Mouse (Mus musculus): ENCODE measurements around the gene Dusp5.

The Dusp5 gene

DNA sequence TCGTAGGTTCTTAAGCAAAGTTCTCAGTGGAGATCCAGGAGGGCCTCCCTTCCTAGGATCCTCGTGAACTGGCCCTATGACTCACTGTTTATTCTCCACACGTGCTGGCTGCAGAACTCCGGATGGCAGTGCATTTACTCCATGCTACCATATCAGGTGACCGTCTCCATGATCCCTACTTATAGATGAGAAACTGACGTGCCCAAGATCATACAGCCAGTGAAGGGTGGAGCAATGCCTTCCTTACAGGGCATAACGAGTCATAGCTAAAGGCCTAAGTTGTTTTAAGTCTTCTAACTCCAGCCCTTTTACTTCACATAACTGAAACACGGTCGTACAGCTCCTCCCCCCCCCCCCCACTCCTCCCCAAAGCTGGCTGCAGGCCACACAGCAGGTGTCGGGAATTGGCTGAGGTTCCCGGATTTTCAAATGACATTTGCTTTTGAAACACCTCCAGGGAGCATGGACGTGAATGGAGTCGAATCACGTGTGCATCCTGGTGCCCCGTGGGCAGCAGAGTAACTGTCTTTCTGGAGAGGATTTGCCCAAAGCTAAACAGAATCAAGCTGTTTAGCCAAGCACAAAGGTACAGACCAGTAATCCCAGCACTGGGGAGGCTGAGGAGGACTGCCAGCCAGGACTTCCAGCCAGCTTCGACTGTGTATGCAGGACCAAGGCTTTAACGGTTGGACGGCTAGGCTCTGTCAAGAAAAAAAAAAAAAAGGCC lies 11.4 kb upstream of the Dusp5 start:
- no peak for DNase-seq (ENCODE audit: low spot score)

DNA sequence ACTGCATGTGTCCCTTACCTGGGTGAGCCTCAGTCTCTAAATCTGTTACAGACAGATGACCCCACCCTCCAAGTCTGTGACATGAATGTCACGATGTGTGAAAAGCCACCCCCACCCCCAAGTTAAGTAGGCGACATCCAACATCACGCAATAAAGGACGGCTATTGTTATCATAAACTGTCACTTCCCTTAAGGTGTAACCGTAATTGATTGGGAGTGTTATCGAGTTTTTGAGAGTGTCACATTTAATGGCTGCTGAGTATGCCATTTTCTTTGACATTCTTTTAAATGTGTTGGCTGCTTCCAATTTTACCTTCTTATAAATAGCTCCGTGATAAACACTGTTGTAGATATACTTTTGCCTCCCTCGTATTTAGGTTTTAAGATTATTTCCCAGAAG lies 9.4 kb upstream of the Dusp5 start:
- DNase-seq (ENCODE audit: low spot score), result no peak

DNA sequence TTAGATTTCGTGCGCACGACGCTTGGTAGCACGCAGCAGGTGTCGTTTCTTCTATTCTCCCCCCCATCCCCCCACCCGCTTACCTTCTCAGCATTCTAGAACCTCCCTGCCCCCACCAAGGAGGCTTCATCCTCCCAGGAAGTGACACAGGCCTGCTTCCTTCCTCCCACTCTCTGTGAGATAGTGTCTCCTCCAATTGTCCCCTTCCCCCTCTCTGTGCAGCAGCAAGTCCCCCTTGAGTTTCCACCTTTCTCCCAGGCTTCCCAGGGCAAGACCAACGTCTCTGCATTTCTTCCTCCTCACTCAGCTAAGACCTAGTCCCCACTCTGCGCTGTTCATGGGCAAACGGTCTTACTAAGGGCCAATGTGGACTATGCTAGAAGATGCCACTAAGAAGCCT lies 8.9 kb upstream of the Dusp5 start:
- no peak for DNase-seq (ENCODE audit: low spot score)

DNA sequence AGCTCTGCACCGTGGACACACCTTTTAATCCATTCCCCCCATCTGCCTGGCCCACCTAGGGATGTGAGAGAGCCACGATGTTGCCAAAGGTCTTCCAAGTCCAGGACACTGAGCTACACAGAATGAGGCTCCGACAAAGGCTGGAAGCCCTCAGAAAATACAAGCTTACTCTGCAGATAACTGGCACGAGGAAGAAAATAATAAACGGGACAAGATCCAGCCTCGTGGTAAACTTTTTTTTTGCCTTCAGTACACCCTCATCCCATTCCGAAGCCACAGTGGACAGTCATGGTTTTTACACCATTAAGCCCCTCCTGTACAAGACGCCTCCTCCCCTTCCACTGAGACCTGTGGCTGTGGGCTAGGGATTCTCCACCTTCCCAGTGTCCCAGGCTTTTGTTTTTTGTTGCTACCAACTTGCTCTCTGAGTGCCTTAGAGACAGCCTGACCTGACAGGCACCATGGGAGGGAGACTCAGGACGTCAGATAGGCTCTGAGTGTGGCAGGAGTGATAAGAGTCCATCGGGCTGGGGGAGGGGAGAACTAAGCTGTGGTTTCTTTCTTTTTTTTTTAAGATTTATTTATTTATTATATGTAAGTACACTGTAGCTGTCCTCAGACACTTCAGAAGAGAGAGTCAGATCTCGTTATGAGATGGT lies 7.6 kb upstream of the Dusp5 start:
- DNase-seq (ENCODE audit: low spot score), result no peak

DNA sequence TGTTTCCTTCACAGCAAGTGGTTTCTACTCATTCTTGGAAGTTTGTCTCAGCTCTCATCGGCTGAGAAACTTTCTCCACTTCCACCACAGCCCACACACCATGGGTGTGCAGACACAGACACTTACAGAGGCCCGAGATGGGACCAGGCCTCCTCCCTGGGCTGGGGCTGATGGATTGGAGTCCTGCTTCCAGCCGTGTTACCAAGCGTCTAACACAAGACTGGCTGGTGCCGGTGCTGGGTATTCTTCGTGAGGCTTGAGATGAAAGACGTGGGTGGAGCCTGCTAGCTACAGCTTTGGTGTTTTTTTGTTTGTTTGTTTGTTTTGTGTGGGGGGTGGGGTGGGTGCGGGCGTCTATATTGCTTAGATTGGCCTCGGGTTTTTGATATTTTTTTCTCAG lies 1.4 kb upstream of the Dusp5 start:
- no peak for DNase-seq (ENCODE audit: low spot score)

DNA sequence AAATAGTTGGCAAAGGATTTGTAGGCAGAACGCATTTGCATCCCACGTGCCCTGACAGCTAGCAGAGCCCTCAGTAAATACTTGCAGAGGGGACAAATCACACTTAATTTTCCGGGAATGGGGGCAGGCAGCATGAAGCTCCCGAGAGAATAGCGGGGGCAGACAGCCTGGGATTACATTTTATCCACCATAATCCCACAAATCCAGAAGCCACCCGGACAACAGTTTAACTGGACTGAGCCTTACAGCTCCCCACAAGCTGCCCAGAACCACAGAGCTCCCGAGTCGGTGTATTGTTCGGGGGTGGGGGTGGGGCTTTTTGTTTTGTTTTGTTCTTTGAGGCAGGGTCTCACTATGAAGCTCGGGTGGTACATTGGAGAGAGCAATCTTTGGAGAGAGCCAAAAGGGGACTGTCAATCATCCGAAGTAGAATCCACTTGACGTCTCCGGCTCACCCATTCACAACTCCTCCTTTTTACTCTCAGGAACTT lies 733 bp upstream of the Dusp5 start:
- no peak for DNase-seq (ENCODE audit: low spot score)

DNA sequence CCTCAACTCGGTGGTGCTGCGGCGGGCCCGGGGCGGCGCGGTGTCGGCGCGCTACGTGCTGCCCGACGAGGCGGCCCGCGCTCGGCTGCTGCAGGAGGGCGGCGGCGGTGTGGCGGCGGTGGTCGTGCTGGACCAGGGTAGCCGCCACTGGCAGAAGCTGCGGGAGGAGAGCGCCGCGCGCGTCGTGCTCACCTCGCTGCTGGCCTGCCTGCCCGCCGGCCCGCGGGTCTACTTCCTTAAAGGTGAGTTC lies 471 bp downstream of the Dusp5 start:
- no peak for DNase-seq (ENCODE audit: low spot score)

DNA sequence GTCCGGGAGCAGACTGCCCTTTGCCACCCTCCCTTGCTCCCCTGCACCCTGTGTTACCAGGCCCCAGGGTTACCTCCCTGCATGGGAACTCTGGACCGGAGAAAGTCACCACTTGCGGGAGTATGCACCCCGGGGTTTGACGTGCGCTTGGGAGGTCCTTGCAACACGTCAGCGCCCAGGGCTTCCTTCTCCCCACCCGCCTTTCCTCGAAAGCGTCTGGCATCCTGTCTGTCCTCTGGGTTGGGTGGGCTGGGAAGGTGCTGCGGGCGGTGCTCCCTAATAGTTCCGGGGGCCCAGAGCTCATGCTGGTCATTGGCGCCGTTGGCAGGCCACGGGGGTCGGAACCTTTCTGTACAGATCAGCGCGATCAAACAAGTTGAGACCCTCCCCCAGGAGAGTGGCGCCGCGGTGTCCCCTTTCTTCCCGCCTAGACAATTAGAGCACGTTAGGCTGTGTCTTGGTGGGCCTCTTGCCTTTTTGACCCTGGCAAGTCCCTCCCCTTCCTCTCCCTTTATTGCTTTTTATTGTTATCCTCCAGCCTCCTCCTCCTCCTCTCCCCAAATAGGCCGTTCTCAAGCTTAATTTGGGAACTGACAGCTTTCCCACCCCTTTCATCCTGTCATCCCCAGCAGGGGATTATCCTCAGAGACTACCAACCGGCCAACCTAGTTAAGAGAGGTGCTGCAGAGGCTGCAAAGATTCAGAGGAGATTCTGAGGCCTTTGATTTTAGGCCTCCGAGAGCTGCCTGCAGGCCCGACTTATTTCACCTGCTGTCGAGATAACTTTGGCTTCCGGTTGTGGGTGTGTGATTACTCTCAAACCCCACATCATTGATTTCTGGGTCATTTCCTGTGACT lies 1.0 kb downstream of the Dusp5 start:
- DNase-seq (ENCODE audit: low spot score), result no peak

DNA sequence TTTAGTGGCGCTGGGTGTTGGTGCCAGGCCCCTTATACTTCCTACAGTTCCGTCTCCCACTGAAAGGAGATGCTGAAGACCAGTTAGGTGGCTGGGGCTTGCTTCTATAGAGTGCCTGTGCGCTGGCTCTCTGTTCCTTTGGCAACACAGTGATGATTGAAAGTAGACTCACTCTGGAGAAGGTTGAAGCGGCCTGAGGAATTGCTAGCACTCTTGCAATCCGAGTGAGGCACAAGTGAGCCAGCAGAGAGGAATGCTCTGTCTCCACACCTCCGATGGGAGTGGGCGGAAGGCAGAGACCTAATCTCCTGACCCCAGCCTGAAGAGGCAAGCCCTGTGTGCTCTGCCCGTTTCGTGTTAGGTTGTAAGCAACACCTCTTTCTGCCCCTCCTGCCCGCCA lies 2.5 kb downstream of the Dusp5 start:
- no peak for DNase-seq (ENCODE audit: low spot score)

DNA sequence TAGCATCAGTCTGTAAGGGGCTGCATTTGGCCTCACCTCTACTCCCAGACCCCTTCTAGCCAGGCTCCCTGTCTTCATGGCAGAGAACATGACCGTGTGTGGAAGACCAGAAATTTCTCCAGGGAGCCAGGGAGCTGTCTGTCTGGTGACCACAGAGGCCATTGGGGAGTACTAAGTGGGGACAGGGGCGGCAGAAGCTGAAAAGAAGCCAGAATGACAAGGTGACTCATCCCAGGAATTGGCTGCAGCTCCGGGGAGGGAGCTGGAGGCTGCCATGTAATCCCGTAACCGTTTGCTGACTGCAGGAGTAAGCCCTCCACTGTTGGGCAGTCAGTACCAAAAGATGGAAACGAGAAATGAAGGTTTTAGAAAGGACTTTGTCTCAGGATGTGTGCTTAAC lies 3.1 kb downstream of the Dusp5 start:
- DNase-seq (ENCODE audit: low spot score), result no peak

DNA sequence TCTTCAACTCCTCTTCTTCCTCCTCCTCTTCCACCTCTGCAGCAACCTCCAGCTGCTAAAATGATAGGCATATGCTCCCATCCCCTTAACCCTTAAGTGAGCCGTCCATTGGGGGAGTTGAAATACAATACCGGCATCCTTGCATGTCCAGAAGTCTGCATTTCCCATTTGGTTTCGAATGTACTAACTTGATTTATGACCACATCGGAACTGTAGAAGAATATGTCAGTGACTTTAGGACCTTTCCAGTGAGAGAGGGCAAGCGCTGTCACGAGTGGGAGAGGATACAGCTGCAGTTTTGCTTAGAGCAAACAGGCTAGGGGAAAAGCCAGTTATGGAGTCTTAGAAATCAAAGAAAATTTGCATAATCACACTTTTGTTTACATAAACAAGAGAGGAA lies 3.8 kb downstream of the Dusp5 start:
- no peak for DNase-seq (ENCODE audit: low spot score)

DNA sequence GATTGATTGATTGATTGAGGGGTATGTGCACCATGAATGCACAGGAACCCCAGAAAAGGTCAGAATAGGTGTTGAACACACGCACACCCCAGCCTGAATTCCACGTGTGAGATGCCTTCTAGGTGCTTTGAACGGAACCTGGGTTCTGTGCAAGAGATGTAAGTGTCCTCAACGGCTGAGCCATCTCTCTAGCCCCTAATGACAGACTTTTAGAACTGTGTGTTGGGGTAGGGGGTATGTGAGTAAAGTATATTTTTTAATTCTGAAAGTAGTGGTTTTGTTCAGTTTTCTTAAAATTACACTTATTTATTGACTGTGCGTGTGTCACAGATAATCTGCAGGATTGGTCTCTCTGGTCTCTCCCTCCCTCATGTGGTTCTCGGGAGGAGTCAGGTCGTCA lies 4.3 kb downstream of the Dusp5 start:
- DNase-seq (ENCODE audit: low spot score), result no peak

DNA sequence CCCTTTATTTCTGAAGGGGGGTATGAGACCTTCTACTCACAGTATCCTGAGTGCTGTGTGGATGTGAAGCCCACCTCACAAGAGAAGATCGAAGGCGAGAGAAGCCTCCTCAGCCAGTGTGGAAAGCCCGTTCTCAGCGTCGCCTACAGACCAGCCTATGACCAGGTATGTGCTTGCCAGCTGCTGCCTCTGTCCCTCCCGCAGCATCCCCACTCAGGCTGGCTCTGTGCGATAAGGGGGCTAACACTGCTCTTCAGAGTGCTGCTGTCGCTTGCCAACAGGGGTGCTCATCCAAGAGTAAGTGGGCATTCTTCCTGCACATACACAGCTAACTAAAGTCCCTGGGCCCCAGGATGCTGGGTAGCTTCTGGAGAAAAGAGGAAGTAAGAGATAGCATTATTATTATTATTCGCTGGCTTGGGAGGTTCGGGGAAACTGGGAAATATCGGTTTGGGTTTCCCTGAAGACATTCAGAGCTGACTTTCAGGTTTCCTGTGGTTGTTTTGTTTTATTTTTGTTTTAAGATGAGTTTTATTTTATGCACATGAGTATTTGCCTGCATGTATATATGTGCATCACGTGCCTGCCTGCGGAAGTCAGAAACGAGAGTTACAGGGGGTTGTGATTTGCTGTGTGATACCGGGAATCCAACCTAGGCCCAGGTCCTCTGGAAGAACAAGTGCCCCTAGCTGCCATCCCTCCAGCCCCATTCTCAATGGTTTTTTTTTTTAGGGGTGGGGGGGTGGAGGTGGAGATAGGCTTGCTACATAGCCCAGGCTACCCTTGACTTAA lies 5.1 kb downstream of the Dusp5 start:
- no peak for DNase-seq (ENCODE audit: low spot score)

DNA sequence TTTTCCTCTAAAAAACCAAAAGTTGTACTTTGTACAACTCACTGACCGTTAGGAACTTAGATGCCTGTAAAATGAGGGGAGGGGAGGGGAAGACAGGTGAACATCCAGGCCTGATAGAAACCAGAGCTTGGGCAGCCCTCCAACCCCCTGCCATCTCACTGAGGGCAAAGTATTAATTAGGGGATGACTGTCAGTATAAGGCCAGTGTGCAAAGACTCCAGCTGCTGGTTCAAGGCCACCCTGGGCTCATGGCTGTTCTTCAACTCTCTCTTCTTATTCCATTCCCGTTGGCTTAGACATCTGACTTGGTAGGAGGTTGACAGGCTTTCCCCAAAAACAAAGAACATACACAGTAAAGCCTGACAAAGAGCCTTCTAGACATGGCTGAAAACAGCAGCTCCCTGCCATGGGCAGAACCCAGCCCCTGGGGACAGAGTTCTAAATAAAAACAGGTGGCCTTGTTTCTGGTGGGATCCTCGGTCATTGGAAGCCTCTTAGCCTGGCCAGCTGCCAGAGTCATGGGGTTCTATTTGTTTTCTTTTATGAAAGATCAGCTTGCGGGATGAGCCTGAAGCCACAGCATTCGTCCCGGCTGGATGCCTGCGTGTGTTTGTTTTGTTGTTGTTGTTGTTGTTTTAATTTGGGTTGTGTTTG lies 6.0 kb downstream of the Dusp5 start:
- no peak for DNase-seq (ENCODE audit: low spot score)

DNA sequence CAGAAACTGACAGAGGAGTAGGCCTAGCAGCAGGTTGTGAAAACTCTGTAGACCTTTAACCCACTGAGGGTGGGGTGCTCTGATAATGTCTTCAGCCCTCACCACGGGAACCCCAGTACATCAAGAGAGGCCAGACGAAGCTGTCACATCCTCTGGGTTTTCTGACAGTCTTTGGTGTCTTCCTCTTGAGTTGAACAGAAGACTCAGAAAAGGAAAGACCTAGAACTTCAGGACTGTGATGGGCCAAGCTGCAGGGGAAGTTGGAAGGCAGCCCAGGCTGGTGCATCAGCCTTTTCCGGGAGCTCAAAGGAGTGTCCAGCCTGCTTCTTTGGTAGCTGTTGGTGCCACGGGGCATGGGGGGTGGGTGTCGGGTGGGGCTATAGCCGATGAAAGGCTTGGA lies 6.5 kb downstream of the Dusp5 start:
- DNase-seq (ENCODE audit: low spot score), result no peak

DNA sequence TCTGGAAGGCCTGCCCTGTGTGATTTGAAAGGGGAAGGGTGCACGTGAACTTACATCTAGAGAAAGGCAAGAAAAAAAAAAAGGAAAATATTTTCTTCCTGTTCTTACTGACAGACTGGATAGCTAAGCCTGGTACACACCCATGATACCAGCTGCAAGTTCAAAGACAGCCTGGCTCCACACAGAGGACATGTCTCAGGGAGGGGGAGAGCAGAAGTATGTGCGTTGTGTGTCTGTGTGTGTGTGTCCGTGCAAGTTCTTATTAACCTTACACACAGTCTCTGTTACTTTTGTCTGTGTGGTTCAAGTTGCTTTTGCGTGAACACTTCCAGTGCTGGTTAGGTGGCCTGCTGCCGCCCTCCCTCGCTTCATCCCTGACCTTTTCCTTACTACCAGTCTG lies 7.3 kb downstream of the Dusp5 start:
- no peak for DNase-seq (ENCODE audit: low spot score)

DNA sequence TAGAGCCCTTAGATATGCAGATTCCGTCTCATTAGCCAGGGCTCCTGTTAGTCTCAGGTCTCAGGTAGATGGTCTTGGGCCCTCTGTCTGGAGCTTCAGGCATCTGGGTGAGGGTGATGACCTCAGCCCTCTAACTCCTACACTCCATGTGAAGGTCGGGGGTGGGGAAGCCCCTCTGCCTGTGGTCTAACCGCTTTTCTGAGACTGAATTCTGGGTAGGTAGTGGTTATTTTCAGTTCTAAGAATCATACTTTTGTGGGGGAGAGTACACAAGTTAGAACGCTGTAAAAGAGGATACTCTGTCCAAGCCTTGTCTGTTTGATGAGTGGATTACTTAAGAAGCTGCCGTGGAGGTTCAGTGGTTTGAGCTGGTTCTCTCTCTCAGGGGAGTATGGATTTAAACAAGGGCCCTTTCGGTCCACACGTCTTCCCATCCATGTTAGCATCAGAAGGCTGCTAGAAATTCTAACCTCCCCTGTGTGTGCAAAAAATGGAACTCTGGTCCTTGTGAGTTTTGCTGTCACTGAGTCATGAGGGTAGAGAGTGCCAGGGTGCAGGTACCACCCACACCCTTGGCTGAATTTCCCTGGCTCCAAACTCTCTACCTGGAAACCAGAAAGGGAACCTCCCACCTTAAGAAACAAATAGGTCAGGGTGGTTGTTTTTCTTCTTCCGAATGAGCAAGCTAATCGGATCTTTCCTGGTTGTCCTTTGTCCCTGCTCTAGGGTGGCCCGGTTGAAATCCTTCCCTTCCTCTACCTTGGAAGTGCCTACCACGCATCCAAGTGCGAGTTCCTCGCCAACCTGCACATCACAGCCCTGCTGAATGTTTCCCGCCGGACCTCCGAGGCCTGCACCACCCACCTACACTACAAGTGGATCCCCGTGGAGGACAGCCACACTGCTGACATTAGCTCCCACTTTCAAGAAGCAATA lies 8.1 kb downstream of the Dusp5 start:
- no peak for DNase-seq (ENCODE audit: low spot score)

DNA sequence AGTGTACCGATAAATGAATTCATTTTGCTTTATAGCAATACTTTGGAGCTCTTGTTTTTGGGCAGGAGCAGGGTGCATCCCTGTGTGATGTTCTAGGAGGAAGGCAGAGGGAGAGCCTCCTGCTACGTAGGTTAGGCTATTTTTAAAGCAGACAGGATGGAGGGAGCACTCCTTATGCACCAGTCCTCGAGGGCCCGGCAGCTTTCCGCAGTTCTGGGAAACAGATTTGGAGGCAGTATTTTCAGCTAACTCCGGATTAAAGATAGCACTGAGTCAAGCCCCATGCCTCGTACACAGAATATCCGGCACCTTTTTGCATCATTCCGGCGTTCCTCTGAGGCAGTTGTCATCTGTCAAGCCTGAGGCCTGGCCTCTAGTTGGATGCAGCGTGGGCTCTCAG lies 9.1 kb downstream of the Dusp5 start:
- no peak for DNase-seq (ENCODE audit: low spot score)

DNA sequence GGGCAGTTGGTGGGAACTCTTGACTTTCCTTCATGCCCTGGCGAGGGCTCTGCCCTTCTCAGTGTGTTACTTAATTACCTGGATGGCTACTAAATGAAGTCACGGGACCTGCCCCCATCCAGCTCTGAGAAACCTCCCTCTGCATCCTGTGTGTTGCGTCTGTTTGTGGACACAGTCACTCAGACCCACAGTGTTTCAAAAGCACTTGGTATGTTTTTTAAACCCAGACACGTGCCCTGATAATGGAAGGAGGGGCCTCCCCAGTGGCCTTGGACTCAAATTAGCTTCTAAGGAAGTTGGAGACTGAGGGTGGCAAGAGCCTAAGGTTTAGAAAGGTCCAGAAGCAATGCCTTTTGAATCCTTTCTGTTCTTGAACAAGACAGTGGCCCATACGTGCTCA lies 9.9 kb downstream of the Dusp5 start:
- no peak for DNase-seq (ENCODE audit: low spot score)

DNA sequence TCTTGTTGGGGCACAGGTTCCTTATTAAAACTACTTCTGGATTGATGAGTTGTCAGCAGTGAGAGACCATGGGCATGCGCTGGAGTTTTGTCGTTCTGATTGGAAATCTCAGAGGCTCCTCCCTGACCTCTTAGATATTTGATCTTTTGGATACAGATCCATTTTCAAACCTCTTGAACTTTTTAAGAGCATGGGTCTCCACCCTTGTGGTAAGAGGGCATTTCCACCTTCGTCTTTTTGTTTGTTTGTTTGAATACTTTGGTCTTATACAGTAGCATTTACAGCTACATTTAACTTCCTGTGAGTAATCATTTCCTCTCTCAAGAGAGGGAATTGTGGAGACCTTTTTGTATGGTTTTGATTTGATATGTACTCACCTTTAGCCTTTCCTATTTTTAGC lies 10.4 kb downstream of the Dusp5 start:
- DNase-seq (ENCODE audit: low spot score), result no peak

DNA sequence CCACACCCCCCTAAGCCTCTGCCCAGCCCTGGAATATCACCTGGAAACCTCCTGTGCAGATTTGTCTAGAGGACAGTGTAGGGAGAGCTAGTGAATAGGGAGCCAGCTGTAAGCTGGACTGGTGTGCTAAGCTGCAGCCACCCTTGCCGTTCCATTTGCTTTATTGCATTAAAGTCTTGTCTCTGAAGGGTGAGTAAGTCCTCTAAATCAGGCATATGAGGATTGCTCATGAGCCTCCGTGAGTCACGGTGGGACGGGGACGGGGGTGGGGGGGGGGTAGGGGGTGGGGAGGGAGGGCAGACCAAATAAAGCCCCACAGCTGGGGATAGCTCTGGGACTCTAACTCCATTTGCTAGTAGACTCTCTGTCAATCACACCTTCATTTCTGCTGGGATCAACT lies 14.7 kb downstream of the Dusp5 start:
- no peak for DNase-seq (ENCODE audit: low spot score)
